Mouse (Mus musculus) left cerebral cortex, adult 11 months (tissue): ENCODE measurements around the gene Pan3.

ENCODE experiments used
- DNase-seq: peaks from one replicate; pipeline ENCODE4 v3.0.0; 2022; ENCODE audit warnings: low spot score

Gene Pan3

GRCm38 (mm10) chr5:147563511-147564139 lies 133.7 kb downstream of the Pan3 start:
- no peak for DNase-seq

GRCm38 (mm10) chr5:147564140-147564590 lies 134.2 kb downstream of the Pan3 start:
- DNase-seq: no peak

- DNase-seq: no peak
Measured at GRCm38 (mm10) chr5:147565444-147565843, 135.5 kb downstream of the Pan3 start.

- DNase-seq: no peak
Measured at GRCm38 (mm10) chr5:147566335-147566734, 136.4 kb downstream of the Pan3 start.

- DNase-seq: no peak
Measured at GRCm38 (mm10) chr5:147572695-147573094, 142.7 kb downstream of the Pan3 start.

GRCm38 (mm10) chr5:147573555-147573954 lies 143.6 kb downstream of the Pan3 start:
- DNase-seq: no peak

GRCm38 (mm10) chr5:147574517-147574916 lies 144.6 kb downstream of the Pan3 start:
- no peak for DNase-seq

- no peak for DNase-seq
Measured at GRCm38 (mm10) chr5:147577003-147577402, 147.0 kb downstream of the Pan3 start.

GRCm38 (mm10) chr5:147579148-147579547 lies 149.2 kb downstream of the Pan3 start:
- DNase-seq: no peak

GRCm38 (mm10) chr5:147579691-147580090 lies 149.7 kb downstream of the Pan3 start:
- DNase-seq: no peak

GRCm38 (mm10) chr5:147580181-147580580 lies 150.2 kb downstream of the Pan3 start:
- no peak for DNase-seq

- DNase-seq: peak; percentile 44
Measured at GRCm38 (mm10) chr5:147583702-147584298, 153.8 kb downstream of the Pan3 start.

- DNase-seq: no peak
Measured at GRCm38 (mm10) chr5:147584648-147585047, 154.7 kb downstream of the Pan3 start.

- no peak for DNase-seq
Measured at GRCm38 (mm10) chr5:147585070-147585469, 155.1 kb downstream of the Pan3 start.

GRCm38 (mm10) chr5:147589814-147590213 lies 159.9 kb downstream of the Pan3 start:
- no peak for DNase-seq

- no peak for DNase-seq
Measured at GRCm38 (mm10) chr5:147597825-147598224, 167.9 kb downstream of the Pan3 start.
